Mouse (Mus musculus): ENCODE measurements at regions not wholly inside any gene's neighbourhood (a gene's known extent, or its start where the extent isn't known, plus 50 kb on each side); places are given as distances from the start of the nearest gene placed in this dataset.

GRCm38 (mm10) chr11:19866262-19866661 is 57.9 kb upstream of the Spred2 start:
- Histone ChIP-seq H3K9me3 (peaks cover 14% of the 10 kb centered on the region; the same call in 1 of the 2 replicates), H3K36me3 (replicated peaks) (no peaks in the 10 kb centered on the region), H3K27ac (no peak overlapping the region), H3K4me3 (no peak overlapping the region), H3K27me3 (ENCODE audit: poor library complexity, severe bottlenecking) (no peaks in the 10 kb centered on the region), H3K4me1 (0 out of 2 replicates have a peak, but pooled peaks cover 2% of the 10 kb centered on the region)
- no peak for DNase-seq (ENCODE audit: extremely low spot score, low spot score)
- 52% methylated on average over 2 of the region's 2 CpGs for whole genome bisulfite sequencing

DNA sequence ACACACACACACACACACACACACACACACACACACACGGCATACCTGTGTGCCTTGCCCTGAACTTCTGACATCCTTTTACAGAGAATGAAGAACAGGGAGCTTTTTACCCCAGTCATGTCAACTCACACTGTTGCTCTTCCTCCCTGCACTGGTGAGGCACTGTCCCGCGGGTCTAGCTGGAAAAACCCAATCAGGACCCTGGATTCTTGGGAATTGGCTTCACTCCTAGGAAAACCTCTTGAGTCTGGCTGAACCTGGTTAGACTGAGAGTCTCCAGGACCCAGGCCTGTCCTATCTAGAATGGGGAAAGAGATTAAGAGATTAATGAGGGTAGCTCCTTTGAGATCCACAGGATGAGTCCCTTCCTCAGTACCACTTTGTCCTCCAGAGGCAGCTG is 54.5 kb upstream of the Spred2 start:
- no peak overlapping the region for H3K4me3 ChIP-seq
- H3K36me3 ChIP-seq (replicated peaks) = no peaks in the 10 kb centered on the region
- H3K27me3 ChIP-seq (ENCODE audit: poor library complexity, severe bottlenecking) = no peaks in the 10 kb centered on the region
- H3K27ac ChIP-seq = no peak overlapping the region
- H3K4me1 ChIP-seq = 0 out of 2 replicates have a peak, but pooled peaks cover 2% of the 10 kb centered on the region
- DNase-seq (ENCODE audit: extremely low spot score, low spot score) = no peak
- H3K9me3 ChIP-seq = peaks cover 14% of the 10 kb centered on the region; the same call in 1 of the 2 replicates
- WGBS = 86% methylated on average over 3 of the region's 3 CpGs

DNA sequence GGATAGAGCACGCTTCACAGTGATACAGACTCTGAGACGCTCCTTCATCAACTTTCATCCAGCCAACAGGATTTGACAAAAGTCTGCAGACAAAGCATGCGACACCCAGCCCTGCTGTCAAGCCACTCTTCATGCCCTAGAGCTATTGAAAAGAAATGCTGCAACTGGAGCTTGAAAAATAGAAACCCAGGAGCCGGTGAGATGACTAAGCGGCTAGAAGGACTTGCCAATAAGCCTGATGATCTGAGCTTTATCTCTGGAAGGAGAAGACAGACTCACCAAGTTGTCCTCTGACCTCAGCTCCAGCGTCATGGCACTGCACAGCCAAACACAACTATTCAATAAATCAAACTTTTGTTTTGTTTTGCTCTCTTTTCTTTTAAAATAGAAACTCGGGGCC is 54.0 kb upstream of the Spred2 start:
- Histone ChIP-seq H3K9me3 (peaks cover 14% of the 10 kb centered on the region; the same call in 1 of the 2 replicates), H3K4me3 (no peak overlapping the region), H3K27ac (no peak overlapping the region), H3K27me3 (ENCODE audit: poor library complexity, severe bottlenecking) (no peaks in the 10 kb centered on the region), H3K36me3 (replicated peaks) (no peaks in the 10 kb centered on the region), H3K4me1 (0 out of 2 replicates have a peak, but pooled peaks cover 2% of the 10 kb centered on the region)
- 80% methylated on average over 7 of the region's 7 CpGs for WGBS
- no peak for DNase-seq (ENCODE audit: extremely low spot score, low spot score)

GRCm38 (mm10) chr11:19873796-19874195 is 50.4 kb upstream of the Spred2 start:
- H3K4me3 ChIP-seq = no peak overlapping the region
- no peaks in the 10 kb centered on the region; the same call in 1 of the 2 replicates for H3K9me3 ChIP-seq
- no peaks in the 10 kb centered on the region for H3K27me3 ChIP-seq (ENCODE audit: poor library complexity, severe bottlenecking)
- no peak for DNase-seq (ENCODE audit: extremely low spot score, low spot score)
- WGBS = 85% methylated on average over 6 of the region's 6 CpGs
- H3K4me1 ChIP-seq = peaks cover 7% of the 10 kb centered on the region
- H3K27ac ChIP-seq = no peak overlapping the region
- no peaks in the 10 kb centered on the region for H3K36me3 ChIP-seq (replicated peaks)

Measured in forebrain, embryonic 10.5 days (tissue).